Mouse (Mus musculus): ENCODE data around the gene Enpp3.
A peak's percentile ranks its signal among the peaks of the same experiment; 100 is the strongest.
"Not testable (repeated sequence)": the region's sequence is repeated elsewhere in the genome, so short reads cannot be mapped to it uniquely, and the experiment has no call there.

Gene Enpp3

GRCm38 (mm10) chr10:24823265-24823664 is 19.4 kb downstream of the Enpp3 start:
- DNase-seq (ENCODE audit: low spot score in 2 of 2): no peak

GRCm38 (mm10) chr10:24822842-24823241 is 19.8 kb downstream of the Enpp3 start:
- DNase-seq (ENCODE audit: low spot score in 2 of 2): no peak

- no peak for DNase-seq (ENCODE audit: low spot score in 2 of 2)
These were observed 20.5 kb downstream of the Enpp3 start for GRCm38 (mm10) chr10:24821990-24822676.

GRCm38 (mm10) chr10:24819526-24819925 is 23.1 kb downstream of the Enpp3 start:
- DNase-seq (ENCODE audit: low spot score in 2 of 2): no peak

GRCm38 (mm10) chr10:24810639-24811038 is 32.0 kb downstream of the Enpp3 start:
- DNase-seq (ENCODE audit: low spot score in 2 of 2): no peak

GRCm38 (mm10) chr10:24806756-24807155 is 35.9 kb downstream of the Enpp3 start:
- no peak for DNase-seq (ENCODE audit: low spot score in 2 of 2)

- DNase-seq (ENCODE audit: low spot score in 2 of 2): no peak
These were observed 36.7 kb downstream of the Enpp3 start for GRCm38 (mm10) chr10:24805876-24806275.

- no peak for DNase-seq (ENCODE audit: low spot score in 2 of 2)
These were observed 37.5 kb downstream of the Enpp3 start for GRCm38 (mm10) chr10:24805173-24805572.

- DNase-seq (ENCODE audit: low spot score in 2 of 2): not testable (repeated sequence)
These were observed 39.8 kb downstream of the Enpp3 start for GRCm38 (mm10) chr10:24802742-24803244.

- no peak for DNase-seq (ENCODE audit: low spot score in 2 of 2)
These were observed 40.8 kb downstream of the Enpp3 start for GRCm38 (mm10) chr10:24801796-24802195.

GRCm38 (mm10) chr10:24797246-24797645 is 45.4 kb downstream of the Enpp3 start:
- peak; percentile 40 to 67 for DNase-seq (ENCODE audit: low spot score in 2 of 2)

- DNase-seq (ENCODE audit: low spot score in 2 of 2): no peak
These were observed 49.9 kb downstream of the Enpp3 start for GRCm38 (mm10) chr10:24792756-24793155.

GRCm38 (mm10) chr10:24789747-24790545 is 52.7 kb downstream of the Enpp3 start:
- DNase-seq (ENCODE audit: low spot score in 2 of 2): peak in 1 of 2 experiments; percentile 37

GRCm38 (mm10) chr10:24785345-24785744 is 57.3 kb downstream of the Enpp3 start:
- DNase-seq (ENCODE audit: low spot score in 2 of 2): no peak

GRCm38 (mm10) chr10:24784624-24785276 is 57.9 kb downstream of the Enpp3 start:
- no peak for DNase-seq (ENCODE audit: low spot score in 2 of 2)

GRCm38 (mm10) chr10:24783946-24784345 is 58.7 kb downstream of the Enpp3 start:
- DNase-seq (ENCODE audit: low spot score in 2 of 2): no peak

GRCm38 (mm10) chr10:24778643-24779020 is 64.0 kb downstream of the Enpp3 start:
- no peak for DNase-seq (ENCODE audit: low spot score in 2 of 2)

- DNase-seq (ENCODE audit: low spot score in 2 of 2): peak in 1 of 2 experiments; percentile 8
These were observed 64.5 kb downstream of the Enpp3 start for GRCm38 (mm10) chr10:24777916-24778642.

GRCm38 (mm10) chr10:24769496-24769895 is 73.1 kb downstream of the Enpp3 start:
- DNase-seq (ENCODE audit: low spot score in 2 of 2): no peak

- no peak for DNase-seq (ENCODE audit: low spot score in 2 of 2)
These were observed 74.9 kb downstream of the Enpp3 start for GRCm38 (mm10) chr10:24767695-24768094.

GRCm38 (mm10) chr10:24766061-24766460 is 76.6 kb downstream of the Enpp3 start:
- no peak for DNase-seq (ENCODE audit: low spot score in 2 of 2)
